Mouse (Mus musculus): ENCODE measurements around the gene Efcab1. TPM values are rescaled to one million over a fixed set of nuclear protein-coding genes. Genes with fewer than 3 reads are reported as not detected.

Gene Efcab1
- not detected for total RNA-seq (2023)

GRCm38 (mm10) chr16:14906393-14907100 is at the start of gene Efcab1:
Gene Efcab1, plus strand, starts transcription at chr16:14906606.

